Mouse (Mus musculus) limb, embryonic 14.5 days (tissue): ENCODE results near the gene Tbx3. TPM values are rescaled to one million over a fixed set of nuclear protein-coding genes. Genes with fewer than 3 reads are reported as not detected.

Experiments
- ATAC-seq: fragments of 200-750 bp; cut with Nextera tagmentation; 2 replicates; pipeline ENCODE4 v1.8.0; 2017; ENCODE audit warnings: low read depth, moderate number of reproducible peaks, moderate TSS enrichment; ENCODE audit not compliant: low FRiP score
- DNase-seq: peaks from one replicate; pipeline ENCODE4 v3.0.0-alpha.2; 2015; ENCODE audit warnings: low spot score
- H3K27ac ChIP-seq: fragments of 300-500 bp; sonication (generic); replicated peaks from 2 replicates; pipeline ENCODE4 v1.5.1; 2014; ENCODE audit warnings: low read depth, mild to moderate bottlenecking, low read length, moderate library complexity, mixed read lengths
- H3K27me3 ChIP-seq: fragments of 300-500 bp; sonication (generic); 2 replicates; pipeline ENCODE4 v1.6.1; 2014; ENCODE audit warnings: low read length, mixed read lengths; ENCODE audit not compliant: control insufficient read depth, insufficient read depth
- H3K36me3 ChIP-seq: fragments of 300-500 bp; sonication (generic); 2 replicates; pipeline ENCODE4 v1.6.1; 2014; ENCODE audit warnings: mild to moderate bottlenecking, low read length, moderate library complexity, mixed read lengths; ENCODE audit not compliant: control insufficient read depth, insufficient read depth
- H3K4me1 ChIP-seq: fragments of 300-500 bp; sonication (generic); 2 replicates; pipeline ENCODE4 v1.6.1; 2014; ENCODE audit warnings: antibody characterized with exemption, low read length, mixed read lengths; ENCODE audit not compliant: control insufficient read depth, insufficient read depth
- H3K4me2 ChIP-seq: fragments of 300-500 bp; sonication (generic); replicated peaks from 2 replicates; pipeline ENCODE4 v1.6.1; 2014; ENCODE audit warnings: low read depth, mild to moderate bottlenecking, low read length, moderate library complexity; ENCODE audit not compliant: severe bottlenecking
- H3K4me3 ChIP-seq: fragments of 300-500 bp; sonication (generic); replicated peaks from 2 replicates; pipeline ENCODE4 v1.5.1; 2014; ENCODE audit warnings: low read length
- H3K9ac ChIP-seq: fragments of 300-500 bp; sonication (generic); 2 replicates; pipeline ENCODE4 v1.6.1; 2014; ENCODE audit warnings: mild to moderate bottlenecking, low read depth, low read length, moderate library complexity; ENCODE audit not compliant: severe bottlenecking
- H3K9me3 ChIP-seq: fragments of 300-500 bp; sonication (generic); 2 replicates; pipeline ENCODE4 v1.6.1; 2016; ENCODE audit warnings: low read length; ENCODE audit not compliant: control insufficient read depth
- POLR2A ChIP-seq: fragments of 200-500 bp; IDR thresholded peaks from 2 replicates; pipeline ENCODE4 v1.8.0; 2012; ENCODE audit warnings: inconsistent platforms, mild to moderate bottlenecking, moderate library complexity, borderline replicate concordance; ENCODE audit not compliant: insufficient read depth, insufficient read length; ENCODE audit errors: extremely low read depth
- WGBS: fragments of 180-500 bp; shearing (Covaris S2); extraction: QIAGEN DNeasy Blood & Tissue Kit; methylation state at CpG from one replicate; pipeline ENCODE4 v1.1.7; 2014; 5-methylcytosine and 5-hydroxymethylcytosine counted together
- polyA plus RNA-seq, 2 experiments: library from polyadenylated mRNA; depleted of rRNA in 1 of 2; stranded (reverse) in 1 of 2; unstranded in 1 of 2; fragments of >200 nt; fragmentation: Nextera tagmentation in 1 of 2; extraction: Ambion mirVana in 1 of 2; gene quantifications; 2 replicates each; pipeline versions ENCODE4 v1.2.1 to v1.2.3; 2012 to 2014

Tbx3 gene
- polyA plus RNA-seq, 2 experiments = 18.6 to 23.9 TPM

DNA sequence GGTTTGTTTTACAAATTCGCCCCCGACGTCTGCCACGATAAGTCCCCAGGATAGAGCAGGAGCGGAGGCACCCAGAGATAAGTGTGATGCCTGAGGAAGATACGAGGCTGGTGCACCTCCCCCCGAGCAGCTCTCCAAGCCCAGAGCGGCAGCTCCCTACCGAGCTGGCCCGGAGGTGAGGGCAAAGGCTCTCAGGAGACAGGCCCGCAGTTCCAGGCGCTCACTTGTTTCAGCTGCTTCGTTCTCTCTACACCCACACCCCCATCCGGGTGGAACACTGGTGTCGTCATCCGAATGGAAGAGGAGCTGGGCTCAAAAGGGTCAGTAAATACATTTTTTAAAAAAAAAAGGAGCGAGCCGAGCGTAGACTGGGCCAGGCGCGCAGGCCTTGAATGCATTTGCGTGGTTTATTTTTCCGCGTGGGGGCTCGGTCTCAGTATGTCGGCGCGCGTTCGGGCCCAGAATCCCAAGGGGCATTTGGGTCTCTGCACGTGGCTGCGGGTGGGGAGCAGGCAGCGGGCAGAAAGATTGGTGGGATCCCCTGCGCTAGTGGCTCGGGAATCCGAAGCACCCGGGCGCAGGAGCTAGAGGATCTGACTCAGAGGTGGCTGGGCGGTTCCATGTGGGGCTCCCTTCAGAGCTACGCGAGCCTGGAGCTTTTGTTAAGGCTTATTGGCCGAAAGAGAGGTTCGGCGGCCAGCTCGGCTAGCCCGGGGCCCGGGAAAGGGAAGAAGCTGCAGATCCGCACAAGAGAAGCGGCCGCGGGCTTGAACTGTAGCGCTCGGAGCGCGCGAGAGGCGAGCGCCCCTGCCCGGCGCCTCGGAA is 516 bp upstream of the Tbx3 start:
- peak; percentile 12; the same call in 1 of the 2 replicates for TF ChIP-seq POLR2A
- no peak for DNase-seq
- H3K27ac ChIP-seq = peak overlapping the region; percentile 90
- peaks cover 16% of the 10 kb centered on the region for H3K4me1 ChIP-seq
- 1% methylated on average over 56 of the region's 61 CpGs for WGBS
- 0 out of 2 replicates have a peak, but pooled peaks have one; percentile 0 for ATAC-seq
- peaks cover 74% of the 10 kb centered on the region for H3K27me3 ChIP-seq
- H3K9ac ChIP-seq = peak overlapping the region; percentile 83
- H3K4me3 ChIP-seq = peak overlapping the region; percentile 51
- H3K36me3 ChIP-seq = 0 out of 2 replicates have a peak, but pooled peaks cover 5% of the 10 kb centered on the region
- peak overlapping the region; percentile 85 for H3K4me2 ChIP-seq
- no peaks in the 10 kb centered on the region for H3K9me3 ChIP-seq

DNA sequence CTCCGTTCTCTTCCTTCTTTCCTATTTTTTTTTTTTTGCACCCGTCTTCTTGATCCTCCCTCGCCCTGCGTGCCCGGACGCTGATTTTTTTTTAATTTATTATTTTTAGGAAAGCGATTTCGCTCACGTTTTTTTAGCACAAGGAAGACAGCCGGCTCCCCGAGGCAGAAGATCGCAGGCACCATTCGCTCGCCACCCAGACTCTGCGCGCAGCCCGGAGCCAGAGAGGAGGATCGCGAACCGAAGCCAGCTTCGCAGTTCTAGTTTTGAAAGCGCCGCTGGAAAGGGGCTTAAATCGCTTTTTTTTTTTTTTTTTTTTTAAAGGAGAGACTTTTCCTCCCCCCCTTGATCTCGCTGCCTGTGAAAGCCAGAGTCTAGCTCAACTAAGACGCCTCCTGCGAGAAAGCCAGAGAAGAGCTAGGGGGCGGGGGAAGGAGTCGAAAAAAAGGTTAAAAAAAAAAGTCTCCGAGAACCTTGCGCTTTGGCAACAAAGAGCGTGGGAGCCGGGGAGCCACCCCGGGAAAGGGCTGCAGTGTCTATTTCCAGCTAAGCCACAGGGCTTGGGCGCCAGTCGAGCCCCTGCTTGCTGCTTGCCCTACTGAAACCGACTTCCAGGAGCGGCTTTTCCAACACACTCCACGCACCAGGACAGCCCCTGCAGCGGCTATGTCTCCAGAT is 794 bp downstream of the Tbx3 start:
- peaks cover 16% of the 10 kb centered on the region for H3K4me1 ChIP-seq
- peak overlapping the region; percentile 83 for H3K9ac ChIP-seq
- TF ChIP-seq POLR2A = no peak
- under 1% methylated on average over 40 of the region's 40 CpGs for WGBS
- ATAC-seq (no peak), DNase-seq (peak; percentile 54)
- H3K27me3 ChIP-seq = peaks cover 78% of the 10 kb centered on the region
- no peaks in the 10 kb centered on the region for H3K9me3 ChIP-seq
- peaks cover 14% of the 10 kb centered on the region for H3K36me3 ChIP-seq
- peak overlapping the region; percentile 85 for H3K4me2 ChIP-seq
- H3K4me3 ChIP-seq = peak overlapping the region; percentile 51
- peak overlapping the region; percentile 90 for H3K27ac ChIP-seq

DNA sequence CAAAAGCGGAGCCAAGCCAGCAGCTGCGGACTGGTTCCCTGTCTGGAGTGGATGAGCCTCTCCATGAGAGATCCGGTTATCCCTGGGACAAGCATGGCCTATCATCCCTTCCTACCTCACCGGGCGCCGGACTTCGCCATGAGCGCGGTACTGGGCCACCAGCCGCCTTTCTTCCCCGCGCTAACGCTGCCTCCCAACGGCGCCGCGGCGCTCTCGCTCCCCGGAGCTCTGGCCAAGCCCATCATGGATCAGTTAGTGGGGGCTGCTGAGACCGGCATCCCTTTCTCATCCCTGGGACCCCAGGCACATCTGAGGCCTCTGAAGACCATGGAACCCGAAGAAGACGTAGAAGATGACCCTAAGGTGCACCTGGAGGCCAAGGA is 1.5 kb downstream of the Tbx3 start:
- H3K4me2 ChIP-seq = peak overlapping the region; percentile 85
- ATAC-seq (no peak), DNase-seq (no peak)
- H3K27me3 ChIP-seq = peaks cover 76% of the 10 kb centered on the region
- peak overlapping the region; percentile 83 for H3K9ac ChIP-seq
- peak overlapping the region; percentile 51 for H3K4me3 ChIP-seq
- TF ChIP-seq POLR2A = no peak
- peak overlapping the region; percentile 90 for H3K27ac ChIP-seq
- peaks cover 16% of the 10 kb centered on the region for H3K4me1 ChIP-seq
- peaks cover 16% of the 10 kb centered on the region for H3K36me3 ChIP-seq
- H3K9me3 ChIP-seq = no peaks in the 10 kb centered on the region
- WGBS = under 1% methylated on average over 23 of the region's 23 CpGs

- Histone ChIP-seq H3K36me3 (peaks cover 20% of the 10 kb centered on the region), H3K9me3 (no peaks in the 10 kb centered on the region), H3K9ac (peak overlapping the region; percentile 83), H3K27me3 (peaks cover 75% of the 10 kb centered on the region), H3K4me1 (peaks cover 16% of the 10 kb centered on the region), H3K27ac (peak overlapping the region; percentile 90), H3K4me3 (peak overlapping the region; percentile 51), H3K4me2 (peak overlapping the region; percentile 85)
- DNase-seq (no peak), ATAC-seq (no peak)
- under 1% methylated on average over 19 of the region's 19 CpGs for WGBS
- TF ChIP-seq POLR2A = no peak
These were observed 2.0 kb downstream of the Tbx3 start for GRCm38 (mm10) chr5:119672348-119672983.

- Histone ChIP-seq H3K9ac (peak overlapping the region; percentile 83), H3K27ac (peak overlapping the region; percentile 90), H3K36me3 (peaks cover 23% of the 10 kb centered on the region), H3K4me3 (peak overlapping the region; percentile 51), H3K27me3 (peaks cover 76% of the 10 kb centered on the region), H3K4me1 (peaks cover 16% of the 10 kb centered on the region), H3K4me2 (peak overlapping the region; percentile 85), H3K9me3 (no peaks in the 10 kb centered on the region)
- WGBS = 2% methylated on average over 17 of the region's 17 CpGs
- DNase-seq (no peak), ATAC-seq (no peak)
- no peak for TF ChIP-seq POLR2A
These were observed 2.6 kb downstream of the Tbx3 start for GRCm38 (mm10) chr5:119672984-119673600.
